Mouse (Mus musculus): Measurements from ENCODE around the gene Klf3. TPM values are rescaled to one million over a fixed set of nuclear protein-coding genes. Genes with fewer than 3 reads are reported as not detected.

Gene Klf3
- polyA plus RNA-seq, 1 experiment = 75.2 TPM

GRCm38 (mm10) chr5:64779285-64779684, 23.9 kb upstream of the Klf3 start:
- H3K4me1 ChIP-seq (ENCODE audit: control insufficient read depth, insufficient read depth, insufficient read length) = peaks cover 8% of the 10 kb centered on the region
- H3K27ac ChIP-seq (ENCODE audit: insufficient read depth, low read length) = no peak overlapping the region
- 77% methylated on average over 2 of the region's 2 CpGs for WGBS
- no peak for DNase-seq (ENCODE audit: low read depth in 1 of 2, low spot score in 2 of 2)
- H3K36me3 ChIP-seq (ENCODE audit: control insufficient read depth, insufficient read depth, low read length) = no peaks in the 10 kb centered on the region
- no peak for TF ChIP-seq CTCF (IDR thresholded peaks at IDR 0.05; ENCODE audit: extremely low read depth, insufficient read depth, insufficient read length, insufficient replicate concordance)
- no peak for TF ChIP-seq POLR2A (IDR thresholded peaks at IDR 0.05; ENCODE audit: low read depth, low read length)
- H3K27me3 ChIP-seq (ENCODE audit: control insufficient read depth, insufficient read depth, low read length) = no peaks in the 10 kb centered on the region
- no peak overlapping the region for H3K4me3 ChIP-seq (ENCODE audit: extremely low read depth, insufficient read depth, insufficient read length)

- H3K36me3 ChIP-seq (ENCODE audit: control insufficient read depth, insufficient read depth, low read length) = no peaks in the 10 kb centered on the region
- peak overlapping the region; percentile 41 for H3K4me3 ChIP-seq (ENCODE audit: extremely low read depth, insufficient read depth, insufficient read length)
- H3K4me1 ChIP-seq (ENCODE audit: control insufficient read depth, insufficient read depth, insufficient read length) = peaks cover 8% of the 10 kb centered on the region
- 15% methylated on average over 7 of the region's 7 CpGs for WGBS
- peak overlapping the region; percentile 89 for H3K27ac ChIP-seq (ENCODE audit: insufficient read depth, low read length)
- TF ChIP-seq CTCF (IDR thresholded peaks at IDR 0.05; ENCODE audit: extremely low read depth, insufficient read depth, insufficient read length, insufficient replicate concordance) (no peak), POLR2A (IDR thresholded peaks at IDR 0.05; ENCODE audit: low read depth, low read length) (no peak)
- peak; percentile 60 to 67 for DNase-seq (ENCODE audit: low read depth in 1 of 2, low spot score in 2 of 2)
- H3K27me3 ChIP-seq (ENCODE audit: control insufficient read depth, insufficient read depth, low read length) = no peaks in the 10 kb centered on the region
These were observed 22.4 kb upstream of the Klf3 start for GRCm38 (mm10) chr5:64780778-64781177.

DNA sequence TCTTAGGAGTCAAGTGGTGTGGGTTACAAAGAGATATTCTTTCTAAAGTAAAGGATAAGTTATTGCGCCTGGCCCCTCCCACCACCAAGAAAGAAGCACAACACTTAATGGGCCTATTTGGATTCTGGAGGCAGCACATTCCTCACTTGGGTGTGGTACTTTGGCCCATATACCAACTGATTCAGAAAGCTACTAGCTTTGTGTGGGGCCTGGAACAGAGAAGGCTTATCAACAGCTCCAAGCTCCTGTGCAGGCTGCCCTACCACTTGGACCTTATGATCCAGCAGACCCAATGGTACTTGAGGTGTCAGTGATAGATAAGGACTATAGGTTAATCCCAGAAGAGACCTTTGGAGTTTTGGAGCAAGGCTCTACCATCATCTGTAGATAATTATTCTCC, 15.0 kb upstream of the Klf3 start:
- Histone ChIP-seq H3K4me3 (ENCODE audit: extremely low read depth, insufficient read depth, insufficient read length) (no peak overlapping the region), H3K27ac (ENCODE audit: insufficient read depth, low read length) (no peak overlapping the region), H3K4me1 (ENCODE audit: control insufficient read depth, insufficient read depth, insufficient read length) (no peaks in the 10 kb centered on the region), H3K36me3 (ENCODE audit: control insufficient read depth, insufficient read depth, low read length) (no peaks in the 10 kb centered on the region), H3K27me3 (ENCODE audit: control insufficient read depth, insufficient read depth, low read length) (no peaks in the 10 kb centered on the region)
- WGBS = 94% methylated on average over 1 of the region's 1 CpGs
- no peak for DNase-seq (ENCODE audit: low read depth in 1 of 2, low spot score in 2 of 2)
- TF ChIP-seq CTCF (IDR thresholded peaks at IDR 0.05; ENCODE audit: extremely low read depth, insufficient read depth, insufficient read length, insufficient replicate concordance) = no peak
- TF ChIP-seq POLR2A (IDR thresholded peaks at IDR 0.05; ENCODE audit: low read depth, low read length) = no peak

DNA sequence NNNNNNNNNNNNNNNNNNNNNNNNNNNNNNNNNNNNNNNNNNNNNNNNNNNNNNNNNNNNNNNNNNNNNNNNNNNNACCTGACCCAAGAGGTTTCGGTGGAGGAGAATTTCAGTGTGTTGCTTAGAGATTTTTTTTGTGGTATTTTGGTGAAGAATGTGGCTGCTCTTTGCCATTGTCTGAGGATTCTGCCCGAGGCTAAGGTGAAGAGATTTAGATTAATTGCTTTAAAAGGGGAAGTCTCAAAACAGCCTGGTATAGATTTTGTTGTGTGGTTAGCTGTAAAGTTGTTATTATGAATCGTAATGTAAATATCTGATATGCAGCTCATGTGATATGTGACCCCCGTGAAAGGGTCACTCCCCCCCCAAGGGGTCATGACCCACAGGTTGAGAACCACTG, 5.0 kb upstream of the Klf3 start:
- no peaks in the 10 kb centered on the region for H3K27me3 ChIP-seq (ENCODE audit: control insufficient read depth, insufficient read depth, low read length)
- H3K4me1 ChIP-seq (ENCODE audit: control insufficient read depth, insufficient read depth, insufficient read length) = peaks cover 10% of the 10 kb centered on the region
- no peaks in the 10 kb centered on the region for H3K36me3 ChIP-seq (ENCODE audit: control insufficient read depth, insufficient read depth, low read length)
- no peak overlapping the region for H3K27ac ChIP-seq (ENCODE audit: insufficient read depth, low read length)
- TF ChIP-seq POLR2A (IDR thresholded peaks at IDR 0.05; ENCODE audit: low read depth, low read length) (no peak), CTCF (IDR thresholded peaks at IDR 0.05; ENCODE audit: extremely low read depth, insufficient read depth, insufficient read length, insufficient replicate concordance) (no peak)
- DNase-seq (ENCODE audit: low read depth in 1 of 2, low spot score in 2 of 2) = no peak
- 49% methylated on average over 4 of the region's 4 CpGs for WGBS
- no peak overlapping the region for H3K4me3 ChIP-seq (ENCODE audit: extremely low read depth, insufficient read depth, insufficient read length)

DNA sequence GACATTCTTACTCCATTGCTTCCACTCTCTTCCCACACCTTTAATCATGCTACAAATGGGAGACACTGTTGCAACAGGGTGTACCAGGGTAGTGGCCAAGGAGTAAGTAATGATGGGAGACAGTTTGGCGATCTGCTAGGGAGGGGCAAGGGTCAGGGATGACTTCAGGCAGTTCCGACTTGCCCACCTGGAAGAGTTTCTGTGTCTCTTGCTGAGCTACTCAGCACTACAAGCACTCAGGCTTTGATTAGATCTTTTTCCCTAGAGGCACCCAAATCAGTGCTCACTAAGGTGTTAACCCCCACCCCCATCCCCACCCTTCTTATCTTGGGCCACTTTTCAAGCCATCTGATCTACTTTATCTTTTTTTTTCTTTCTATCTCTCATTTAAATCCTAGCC, 1.6 kb upstream of the Klf3 start:
- Histone ChIP-seq H3K4me1 (ENCODE audit: control insufficient read depth, insufficient read depth, insufficient read length) (peaks cover 10% of the 10 kb centered on the region), H3K27ac (ENCODE audit: insufficient read depth, low read length) (no peak overlapping the region), H3K36me3 (ENCODE audit: control insufficient read depth, insufficient read depth, low read length) (no peaks in the 10 kb centered on the region), H3K27me3 (ENCODE audit: control insufficient read depth, insufficient read depth, low read length) (no peaks in the 10 kb centered on the region), H3K4me3 (ENCODE audit: extremely low read depth, insufficient read depth, insufficient read length) (no peak overlapping the region)
- DNase-seq (ENCODE audit: low read depth in 1 of 2, low spot score in 2 of 2) = no peak
- 94% methylated on average over 2 of the region's 2 CpGs for WGBS
- no peak for TF ChIP-seq POLR2A (IDR thresholded peaks at IDR 0.05; ENCODE audit: low read depth, low read length)
- no peak for TF ChIP-seq CTCF (IDR thresholded peaks at IDR 0.05; ENCODE audit: extremely low read depth, insufficient read depth, insufficient read length, insufficient replicate concordance)

DNA sequence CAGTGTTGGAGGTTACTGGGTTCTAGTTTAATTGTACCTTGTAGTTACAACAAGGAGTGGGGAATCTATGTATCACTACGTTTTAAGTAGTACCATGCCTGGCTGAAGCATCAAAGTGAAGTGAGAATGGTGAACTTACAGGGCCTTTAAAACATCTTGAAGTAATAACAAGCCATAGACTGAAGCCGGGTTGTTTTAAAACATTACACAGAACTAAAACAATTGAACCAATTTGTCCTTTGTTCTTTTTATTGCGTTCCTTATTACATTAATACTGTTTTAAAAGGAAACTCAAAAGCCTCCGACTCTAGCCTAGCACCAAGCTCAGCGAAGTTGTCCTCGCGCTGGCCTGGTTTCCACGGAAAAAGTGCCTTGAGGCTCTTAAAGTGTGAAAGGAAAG, 1.0 kb upstream of the Klf3 start:
- peak overlapping the region; percentile 98 for H3K27ac ChIP-seq (ENCODE audit: insufficient read depth, low read length)
- peaks cover 11% of the 10 kb centered on the region for H3K4me1 ChIP-seq (ENCODE audit: control insufficient read depth, insufficient read depth, insufficient read length)
- no peak for TF ChIP-seq POLR2A (IDR thresholded peaks at IDR 0.05; ENCODE audit: low read depth, low read length)
- TF ChIP-seq CTCF (IDR thresholded peaks at IDR 0.05; ENCODE audit: extremely low read depth, insufficient read depth, insufficient read length, insufficient replicate concordance) = no peak
- no peak for DNase-seq (ENCODE audit: low read depth in 1 of 2, low spot score in 2 of 2)
- H3K36me3 ChIP-seq (ENCODE audit: control insufficient read depth, insufficient read depth, low read length) = no peaks in the 10 kb centered on the region
- no peaks in the 10 kb centered on the region for H3K27me3 ChIP-seq (ENCODE audit: control insufficient read depth, insufficient read depth, low read length)
- peak overlapping the region; percentile 81 for H3K4me3 ChIP-seq (ENCODE audit: extremely low read depth, insufficient read depth, insufficient read length)
- WGBS = 39% methylated on average over 8 of the region's 8 CpGs

- H3K27me3 ChIP-seq (ENCODE audit: control insufficient read depth, insufficient read depth, low read length) = no peaks in the 10 kb centered on the region
- peak in 1 of 2 experiments; percentile 29 for DNase-seq (ENCODE audit: low read depth in 1 of 2, low spot score in 2 of 2)
- H3K4me3 ChIP-seq (ENCODE audit: extremely low read depth, insufficient read depth, insufficient read length) = peak overlapping the region; percentile 65
- under 1% methylated on average over 51 of the region's 69 CpGs for WGBS
- peak overlapping the region; percentile 99 for H3K27ac ChIP-seq (ENCODE audit: insufficient read depth, low read length)
- peaks cover 17% of the 10 kb centered on the region for H3K4me1 ChIP-seq (ENCODE audit: control insufficient read depth, insufficient read depth, insufficient read length)
- peaks cover 3% of the 10 kb centered on the region; the same call in 1 of the 2 replicates for H3K36me3 ChIP-seq (ENCODE audit: control insufficient read depth, insufficient read depth, low read length)
- TF ChIP-seq POLR2A (IDR thresholded peaks at IDR 0.05; ENCODE audit: low read depth, low read length) = no peak
- TF ChIP-seq CTCF (IDR thresholded peaks at IDR 0.05; ENCODE audit: extremely low read depth, insufficient read depth, insufficient read length, insufficient replicate concordance) = no peak
These were observed 703 bp downstream of the Klf3 start for GRCm38 (mm10) chr5:64803720-64804462.

Measured in spleen, adult 2 months (tissue).